Mouse (Mus musculus): ENCODE data around the gene Pde9a. TPM values are rescaled to one million over a fixed set of nuclear protein-coding genes. Genes with fewer than 3 reads are reported as not detected.

Gene Pde9a
- total RNA-seq, 2 experiments from 2014 or later: 7.2 to 11.9 TPM

- no peak for DNase-seq
- intact Hi-C loops (cut with DNase I): no loop called here
Measured at GRCm38 (mm10) chr17:31425827-31426698, 40.1 kb downstream of the Pde9a start.

- no peak for DNase-seq
- intact Hi-C loops (cut with DNase I): no loop called here
Measured at GRCm38 (mm10) chr17:31429402-31429801, 43.4 kb downstream of the Pde9a start.

- DNase-seq: no peak
- intact Hi-C loops (cut with DNase I): loop anchor here (5.0 kb wide), 1 partner anchor 46 kb away; the partner anchor contains the start of gene Pde9a
Measured at GRCm38 (mm10) chr17:31432878-31433281, 46.9 kb downstream of the Pde9a start.

- no peak for DNase-seq
- intact Hi-C loops (cut with DNase I): loop anchor here (5.0 kb wide), 1 partner anchor 46 kb away; the partner anchor contains the start of gene Pde9a
Measured at GRCm38 (mm10) chr17:31433401-31433928, 47.5 kb downstream of the Pde9a start.

- no peak for DNase-seq
- intact Hi-C loops (cut with DNase I): loop anchor here (5.0 kb wide), 1 partner anchor 47 kb away; the partner anchor contains the start of gene Pde9a
Measured at GRCm38 (mm10) chr17:31433978-31434797, 48.2 kb downstream of the Pde9a start.

GRCm38 (mm10) chr17:31434825-31435325 lies 48.9 kb downstream of the Pde9a start:
- no peak for DNase-seq
- intact Hi-C loops (cut with DNase I): loop anchor here (5.0 kb wide), 1 partner anchor 48 kb away; the partner anchor contains the start of gene Pde9a

GRCm38 (mm10) chr17:31435934-31436813 lies 50.2 kb downstream of the Pde9a start:
- intact Hi-C loops (cut with DNase I): no loop called here
- DNase-seq: no peak

- intact Hi-C loops (cut with DNase I): no loop called here
- DNase-seq: no peak
Measured at GRCm38 (mm10) chr17:31436814-31437406, 50.9 kb downstream of the Pde9a start.

- intact Hi-C loops (cut with DNase I): no loop called here
- DNase-seq: no peak
Measured at GRCm38 (mm10) chr17:31437482-31437881, 51.5 kb downstream of the Pde9a start.

GRCm38 (mm10) chr17:31439978-31440377 lies 54.0 kb downstream of the Pde9a start:
- intact Hi-C loops (cut with DNase I): no loop called here
- DNase-seq: no peak

GRCm38 (mm10) chr17:31442513-31442912 lies 56.5 kb downstream of the Pde9a start:
- no peak for DNase-seq
- intact Hi-C loops (cut with DNase I): no loop called here

- intact Hi-C loops (cut with DNase I): no loop called here
- DNase-seq: no peak
Measured at GRCm38 (mm10) chr17:31444251-31444650, 58.2 kb downstream of the Pde9a start.

GRCm38 (mm10) chr17:31445061-31445731 lies 59.2 kb downstream of the Pde9a start:
- intact Hi-C loops (cut with DNase I): no loop called here

GRCm38 (mm10) chr17:31447766-31448165 lies 61.8 kb downstream of the Pde9a start:
- DNase-seq: no peak
- intact Hi-C loops (cut with DNase I): loop anchor here (2.0 kb wide), 1 partner anchor 69 kb away; no protein-coding TSS in a partner anchor

More at GRCm38 (mm10) chr17:31445061-31445731, 59.2 kb downstream of the Pde9a start:
- no peak for DNase-seq

- DNase-seq: no peak
- intact Hi-C loops (cut with DNase I): no loop called here
Measured at GRCm38 (mm10) chr17:31448519-31448918, 62.5 kb downstream of the Pde9a start.

GRCm38 (mm10) chr17:31450206-31450605 lies 64.2 kb downstream of the Pde9a start:
- intact Hi-C loops (cut with DNase I): no loop called here
- no peak for DNase-seq

- intact Hi-C loops (cut with DNase I): no loop called here
- no peak for DNase-seq
Measured at GRCm38 (mm10) chr17:31451179-31451708, 65.2 kb downstream of the Pde9a start.

GRCm38 (mm10) chr17:31452816-31453215 lies 66.8 kb downstream of the Pde9a start:
- no peak for DNase-seq
- intact Hi-C loops (cut with DNase I): no loop called here
